Mouse (Mus musculus): ENCODE results near the gene Skint8.
"Not testable (repeated sequence)": the region's sequence is repeated elsewhere in the genome, so short reads cannot be mapped to it uniquely, and the experiment has no call there.

The Skint8 gene

GRCm38 (mm10) chr4:111919092-111919491 lies at the start of gene Skint8:
TSS of gene Skint8 (plus strand) at chr4:111919392.
- DNase-seq: no peak

DNA sequence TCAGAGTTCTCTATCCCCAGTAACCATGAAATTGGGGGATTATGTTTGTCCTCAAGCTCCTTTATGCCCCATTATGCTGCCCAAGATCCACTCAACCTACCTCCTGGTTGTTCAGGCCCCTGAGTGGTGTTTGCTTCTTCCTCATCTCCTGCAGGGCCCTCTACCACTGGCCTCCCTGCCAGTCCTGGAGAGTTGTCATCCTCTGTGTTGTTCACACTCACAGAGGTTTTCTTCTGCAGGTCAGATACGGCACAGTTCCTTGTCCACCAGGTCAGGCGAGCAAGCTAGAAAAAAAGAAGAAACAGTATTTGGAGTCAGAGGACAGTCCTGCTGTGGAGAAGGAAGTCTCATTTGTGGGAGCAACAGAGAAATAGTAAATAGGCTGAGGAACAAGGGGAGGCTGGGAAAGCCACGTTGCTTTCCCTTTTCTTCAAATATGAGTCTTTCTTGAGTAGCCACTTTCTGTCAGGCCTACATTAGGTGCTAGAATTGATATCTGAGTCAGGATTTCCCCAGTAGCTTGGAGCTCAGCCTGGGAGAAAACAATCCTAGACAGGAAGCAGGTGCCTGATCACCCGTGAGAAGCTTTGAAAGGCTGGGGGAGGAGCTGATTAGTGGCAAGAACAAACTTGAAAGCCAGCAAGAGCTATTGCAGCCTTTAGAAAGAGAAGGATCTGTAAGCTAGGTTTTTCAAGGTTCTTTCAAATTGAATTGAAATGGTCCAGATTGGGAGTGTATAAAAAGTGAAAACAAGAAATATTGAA lies 38.9 kb upstream of the Skint8 start:
- DNase-seq: peak in 1 of 2 experiments; percentile 22

GRCm38 (mm10) chr4:111883543-111883942 lies 35.6 kb upstream of the Skint8 start:
- no peak for DNase-seq

- peak; percentile 14 to 41 for DNase-seq
Observed at GRCm38 (mm10) chr4:111886018-111886417, 33.2 kb upstream of the Skint8 start.

DNA sequence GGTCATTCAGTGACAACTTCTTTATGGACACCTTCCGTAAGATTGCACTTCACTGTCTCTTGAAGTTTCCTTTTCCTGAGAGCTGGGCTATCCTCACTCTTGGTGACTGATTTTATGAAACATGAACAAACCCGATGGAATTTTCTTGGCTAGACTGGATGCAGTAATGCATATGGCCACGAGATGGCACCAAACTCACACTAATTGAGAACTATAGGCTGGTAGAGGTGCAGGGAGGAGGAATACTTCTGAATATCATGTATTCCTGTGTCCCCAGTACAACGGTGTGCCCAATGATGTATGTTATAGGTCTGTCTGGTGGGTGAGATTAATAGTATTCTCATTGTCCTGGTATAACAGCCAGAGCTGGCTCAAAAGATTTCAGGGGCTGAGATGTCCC lies 32.6 kb upstream of the Skint8 start:
- peak in 1 of 2 experiments; percentile 23 for DNase-seq

- no peak for DNase-seq
Observed at GRCm38 (mm10) chr4:111892138-111892537, 27.1 kb upstream of the Skint8 start.

- DNase-seq: no peak
Observed at GRCm38 (mm10) chr4:111897755-111898154, 21.4 kb upstream of the Skint8 start.

GRCm38 (mm10) chr4:111898566-111898965 lies 20.6 kb upstream of the Skint8 start:
- no peak for DNase-seq

DNA sequence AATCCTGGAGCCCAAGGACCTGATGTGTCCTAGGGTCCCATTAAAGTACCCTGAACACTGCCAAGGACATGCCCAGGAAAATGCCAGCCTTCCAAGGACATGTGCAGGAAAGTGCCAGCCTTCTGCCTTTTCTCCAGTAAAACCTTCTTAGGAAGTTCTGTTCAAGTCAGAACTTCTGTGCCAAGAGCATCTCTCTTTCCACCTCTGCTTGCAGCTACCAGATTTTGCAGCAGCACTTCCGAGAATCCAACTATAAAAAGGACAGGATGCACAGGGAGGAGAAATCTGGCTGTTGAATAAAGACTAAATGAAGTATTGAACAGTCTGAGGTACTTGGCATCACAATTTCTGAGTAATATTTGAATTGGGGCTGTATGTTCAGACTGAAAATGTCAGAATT lies 18.7 kb upstream of the Skint8 start:
- DNase-seq: not testable (repeated sequence)

- DNase-seq: no peak
Observed at GRCm38 (mm10) chr4:111901473-111901872, 17.7 kb upstream of the Skint8 start.

- DNase-seq: no peak
Observed at GRCm38 (mm10) chr4:111902775-111903174, 16.4 kb upstream of the Skint8 start, which contains the start of gene Slc5a9. TSS of gene Slc5a9 (minus strand) at chr4:111902918.

- no peak for DNase-seq
Observed at GRCm38 (mm10) chr4:111907926-111908325, 11.3 kb upstream of the Skint8 start.

DNA sequence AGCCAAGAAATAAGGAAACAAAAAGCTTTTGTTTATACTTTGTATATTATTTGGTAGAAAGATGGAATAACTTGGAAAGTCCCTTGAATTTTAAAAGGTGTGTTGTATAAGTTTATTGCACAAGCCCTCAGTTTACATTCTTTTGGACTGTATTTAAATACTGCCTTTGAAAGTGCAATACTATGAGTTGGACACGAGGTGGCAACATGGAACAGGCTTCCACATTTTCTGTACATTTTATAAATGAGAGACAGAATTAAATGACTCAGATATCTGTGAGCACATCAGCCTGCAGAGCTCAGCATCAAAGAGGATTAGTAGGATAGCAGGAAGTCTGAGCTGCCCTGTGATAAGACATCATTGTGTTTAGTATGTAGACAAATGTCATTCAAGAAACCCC lies 42.1 kb downstream of the Skint8 start:
- DNase-seq: no peak

DNA sequence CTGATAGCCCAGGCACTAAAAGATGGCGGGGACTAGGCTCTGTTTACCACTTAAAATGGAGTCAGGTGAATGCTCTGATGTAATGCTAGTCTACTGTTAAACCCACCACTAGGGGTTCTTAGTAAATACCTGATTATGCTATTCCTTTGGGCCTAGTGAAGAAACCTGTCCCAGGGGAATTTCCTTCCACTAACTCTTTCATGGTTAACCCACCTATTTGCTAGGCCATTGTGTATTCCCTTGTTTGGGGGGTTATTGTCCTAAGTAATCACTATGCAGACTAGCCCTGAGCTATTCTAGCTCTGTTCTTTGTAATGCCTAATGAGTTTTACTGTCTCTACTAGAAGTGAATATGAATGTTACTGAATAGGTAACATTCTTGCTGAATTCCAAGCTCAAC lies 44.0 kb downstream of the Skint8 start:
- DNase-seq: not testable (repeated sequence)

- DNase-seq: no peak
Observed at GRCm38 (mm10) chr4:111963669-111964068, 44.5 kb downstream of the Skint8 start.

GRCm38 (mm10) chr4:111972623-111973022 lies 53.4 kb downstream of the Skint8 start, which contains the start of gene Skint7:
TSS of gene Skint7 (plus strand) at chr4:111972923.
- DNase-seq: no peak
